Mouse (Mus musculus) c-Kit-positive CD71-positive TER-119-positive erythroid progenitor cells, embryonic 14.5 days (primary cell): ENCODE results near the gene Tmeff1.

Experiments used
- DNase-seq: peaks from one replicate; pipeline ENCODE4 v3.0.0-alpha.2; 2013; ENCODE audit warnings: low spot score

The Tmeff1 gene

GRCm38 (mm10) chr4:48584421-48585240, at the start of gene Tmeff1:
Gene Tmeff1 (plus strand): TSS chr4:48585174.
- no peak for DNase-seq

GRCm38 (mm10) chr4:48536275-48536674, 48.7 kb upstream of the Tmeff1 start:
- DNase-seq, result no peak

- no peak for DNase-seq
These were observed 48.0 kb upstream of the Tmeff1 start for GRCm38 (mm10) chr4:48537024-48537423.

- DNase-seq, result no peak
These were observed 46.4 kb upstream of the Tmeff1 start for GRCm38 (mm10) chr4:48538581-48538980.

- DNase-seq, result no peak
These were observed 45.0 kb upstream of the Tmeff1 start, which contains the start of gene Msantd3 for GRCm38 (mm10) chr4:48539841-48540575. Gene Msantd3 (plus strand): TSS chr4:48539935.

GRCm38 (mm10) chr4:48540576-48541111, 44.3 kb upstream of the Tmeff1 start:
- DNase-seq, result no peak

- DNase-seq, result no peak
These were observed 43.3 kb upstream of the Tmeff1 start for GRCm38 (mm10) chr4:48541526-48542250.

GRCm38 (mm10) chr4:48542351-48542750, 42.6 kb upstream of the Tmeff1 start:
- no peak for DNase-seq

GRCm38 (mm10) chr4:48543071-48543865, 41.7 kb upstream of the Tmeff1 start:
- DNase-seq, result no peak

GRCm38 (mm10) chr4:48544141-48544540, 40.8 kb upstream of the Tmeff1 start:
- no peak for DNase-seq

- no peak for DNase-seq
These were observed 39.0 kb upstream of the Tmeff1 start for GRCm38 (mm10) chr4:48545966-48546365.

GRCm38 (mm10) chr4:48546568-48547496, 38.1 kb upstream of the Tmeff1 start:
- DNase-seq, result no peak

- DNase-seq, result no peak
These were observed 36.5 kb upstream of the Tmeff1 start for GRCm38 (mm10) chr4:48548393-48549045.

GRCm38 (mm10) chr4:48549661-48550060, 35.3 kb upstream of the Tmeff1 start:
- no peak for DNase-seq

- DNase-seq, result no peak
These were observed 32.4 kb upstream of the Tmeff1 start for GRCm38 (mm10) chr4:48552486-48553064.

GRCm38 (mm10) chr4:48554132-48554531, 30.8 kb upstream of the Tmeff1 start:
- no peak for DNase-seq

GRCm38 (mm10) chr4:48555729-48556128, 29.2 kb upstream of the Tmeff1 start:
- DNase-seq, result no peak

- DNase-seq, result no peak
These were observed 25.3 kb upstream of the Tmeff1 start for GRCm38 (mm10) chr4:48559652-48560051.

GRCm38 (mm10) chr4:48561824-48562223, 23.1 kb upstream of the Tmeff1 start:
- DNase-seq, result no peak
